Mouse (Mus musculus) layer of hippocampus, adult 2 months (tissue): ENCODE results near the gene Traf3ip1. TPM values are rescaled to one million over a fixed set of nuclear protein-coding genes. Genes with fewer than 3 reads are reported as not detected.

ENCODE experiments used
- DNase-seq, 2 experiments: peaks; one replicate each; pipeline ENCODE4 v3.0.0; 2022; ENCODE audit warnings: low spot score in 2 of 2
- H3K27ac ChIP-seq: fragments of 200-600 bp; 2 replicates; pipeline ENCODE4 v1.8.1; 2022
- H3K4me3 ChIP-seq: fragments of 200-600 bp; 2 replicates; pipeline ENCODE4 v1.8.1; 2022; ENCODE audit warnings: mild to moderate bottlenecking
- CTCF ChIP-seq: fragments of 200-600 bp; conservative IDR thresholded peaks from 2 replicates; pipeline ENCODE4 v1.8.1; 2022; ENCODE audit warnings: antibody characterized with exemption, mild to moderate bottlenecking, moderate library complexity
- total RNA-seq, 2 experiments: library from RNA; stranded (reverse); gene quantifications; 2 replicates each; pipeline ENCODE4 v1.2.3; 2021

The Traf3ip1 gene
- total RNA-seq, 2 experiments from 2014 or later, result 11.0 to 13.6 TPM

DNA sequence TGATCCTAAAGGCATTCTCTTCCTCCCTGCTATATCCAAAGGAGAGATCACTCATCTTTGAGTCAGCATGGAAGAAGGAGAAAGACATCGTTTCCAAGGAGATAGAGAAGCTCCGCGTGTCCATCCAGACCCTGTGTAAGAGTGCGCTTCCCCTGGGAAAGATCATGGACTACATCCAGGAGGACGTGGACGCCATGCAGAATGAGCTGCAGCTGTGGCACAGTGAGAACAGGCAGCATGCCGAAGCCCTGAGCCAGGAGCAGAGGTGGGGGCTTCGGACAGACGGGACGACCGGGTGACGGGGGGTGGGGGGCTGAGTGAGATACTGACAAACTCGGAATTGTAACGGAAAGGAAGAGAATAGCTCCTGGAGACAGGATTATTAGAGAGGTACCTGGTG, 31.4 kb downstream of the Traf3ip1 start:
- Histone ChIP-seq H3K4me3 (no peak overlapping the region), H3K27ac (no peak overlapping the region)
- no peak for DNase-seq
- TF ChIP-seq CTCF, result no peak

DNA sequence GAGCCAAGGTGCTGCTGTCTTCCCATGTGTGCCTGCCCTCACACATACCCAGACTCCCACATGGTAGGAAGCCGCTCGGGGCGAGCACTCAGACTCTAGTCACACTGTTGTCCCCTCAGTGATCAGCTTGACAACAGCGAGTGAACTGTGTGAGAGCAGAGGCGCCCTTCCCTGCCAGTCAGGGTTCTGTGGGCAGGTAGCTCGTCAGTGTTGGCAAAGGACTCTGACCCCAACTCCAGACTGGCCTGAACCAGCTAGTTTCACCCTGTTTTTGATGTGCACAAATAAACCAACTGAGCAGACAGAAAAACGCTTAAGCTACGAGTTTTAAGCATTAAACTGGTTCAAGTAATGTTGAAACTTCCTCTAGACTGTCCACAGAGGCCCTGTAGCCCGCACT, 35.7 kb downstream of the Traf3ip1 start:
- no peak for DNase-seq
- TF ChIP-seq CTCF, result no peak
- Histone ChIP-seq H3K4me3 (no peak overlapping the region), H3K27ac (no peak overlapping the region)

DNA sequence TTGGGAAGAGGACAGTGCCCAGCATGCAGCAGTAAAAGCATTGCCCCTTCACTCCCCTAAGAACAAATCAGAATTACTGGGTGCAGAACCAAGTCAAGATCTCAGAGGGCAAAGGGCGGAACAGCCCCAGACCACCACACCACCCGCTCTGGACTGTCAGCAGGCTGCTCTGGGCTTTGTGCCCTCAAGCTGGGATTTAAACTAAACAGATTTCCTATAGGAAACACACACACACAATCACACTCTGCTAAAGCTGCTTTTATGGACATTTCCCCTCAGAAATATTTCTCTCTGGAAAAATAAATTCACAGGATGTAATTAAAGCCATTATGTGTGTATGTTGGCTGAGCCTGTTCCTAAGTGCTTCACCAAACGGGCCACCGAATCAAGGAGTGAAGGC, 37.8 kb downstream of the Traf3ip1 start:
- no peak overlapping the region for H3K4me3 ChIP-seq
- no peak for TF ChIP-seq CTCF
- no peak overlapping the region for H3K27ac ChIP-seq
- no peak for DNase-seq

DNA sequence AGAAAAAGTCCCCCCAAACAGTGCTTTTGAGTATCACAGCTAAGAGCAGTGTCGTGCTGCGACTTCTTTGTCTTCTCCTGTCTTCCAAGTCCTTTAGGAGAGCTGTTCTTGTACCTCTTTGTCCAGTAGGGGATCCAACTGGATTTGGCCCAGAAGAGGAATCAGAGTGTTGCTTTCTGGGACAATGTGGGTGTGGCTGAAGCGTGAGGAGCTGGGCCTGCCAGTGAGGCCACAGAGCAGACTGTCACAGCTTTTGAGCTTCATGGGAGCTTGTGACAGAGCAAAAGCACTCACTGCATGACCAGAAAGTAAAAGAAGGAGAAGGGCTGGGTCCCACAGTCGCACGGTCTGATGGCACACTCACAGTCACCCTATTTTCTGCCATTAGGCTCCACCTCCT, 38.4 kb downstream of the Traf3ip1 start:
- DNase-seq, result no peak
- H3K4me3 ChIP-seq, result no peak overlapping the region
- no peak overlapping the region for H3K27ac ChIP-seq
- TF ChIP-seq CTCF, result no peak

DNA sequence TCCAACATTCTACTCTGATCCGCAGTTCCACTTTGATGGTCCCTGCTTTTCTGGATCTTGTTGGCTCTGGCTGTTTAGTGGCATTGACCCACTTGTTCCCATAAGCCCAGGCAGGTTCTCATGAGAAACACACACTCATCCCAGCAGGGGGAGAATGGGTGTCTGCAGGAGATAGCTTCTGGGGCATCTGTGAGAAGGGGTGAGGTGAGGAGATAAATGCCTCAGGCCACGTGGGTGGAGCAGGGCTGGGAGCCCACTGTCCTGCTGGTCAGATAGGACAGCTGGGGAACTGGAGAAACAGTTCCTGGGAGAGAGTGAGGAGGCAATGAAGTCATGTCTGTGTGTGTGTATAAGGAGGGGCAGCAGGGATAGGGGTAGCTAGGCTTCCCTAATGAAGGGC, 39.0 kb downstream of the Traf3ip1 start:
- no peak for DNase-seq
- TF ChIP-seq CTCF, result no peak
- H3K27ac ChIP-seq, result no peak overlapping the region
- H3K4me3 ChIP-seq, result no peak overlapping the region

DNA sequence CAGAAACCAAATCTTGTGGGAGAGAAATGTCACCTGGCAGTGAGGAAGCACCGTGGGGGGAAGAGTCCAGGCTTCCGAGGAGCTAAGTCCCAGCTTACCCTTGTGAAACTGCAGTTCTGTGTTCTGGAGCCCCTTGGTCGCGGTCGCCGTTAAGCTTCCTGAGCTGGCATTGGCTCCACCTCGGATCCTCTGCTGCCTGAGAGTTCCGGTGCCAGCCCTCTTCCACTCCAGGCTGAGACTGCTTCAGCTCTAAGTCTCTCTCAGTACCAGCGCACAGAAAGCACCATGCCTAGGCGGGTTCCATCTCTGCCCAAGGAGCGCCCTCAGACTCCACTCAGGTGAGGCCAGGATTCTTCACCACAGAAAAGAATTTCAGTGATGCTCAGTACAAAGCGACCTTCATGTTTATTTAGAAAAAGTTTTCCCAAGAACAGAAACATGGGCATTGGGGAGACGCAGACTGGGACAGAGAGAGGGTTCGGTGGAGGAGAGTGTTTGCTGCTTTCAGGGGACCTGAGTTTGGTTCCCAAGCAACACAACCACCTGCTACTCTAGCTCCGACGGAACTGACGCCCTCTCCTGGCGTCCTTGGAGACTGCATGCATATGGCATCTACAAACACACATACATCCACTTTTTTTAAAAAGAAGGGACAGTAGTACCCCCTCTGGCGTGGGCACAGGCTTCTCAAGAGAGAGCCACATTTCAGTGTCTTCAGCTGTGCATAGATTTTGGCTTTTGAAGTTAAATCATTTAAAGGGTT, 39.7 kb downstream of the Traf3ip1 start:
- TF ChIP-seq CTCF, result peak; percentile 49
- DNase-seq, result no peak
- H3K27ac ChIP-seq, result no peak overlapping the region
- no peak overlapping the region for H3K4me3 ChIP-seq

DNA sequence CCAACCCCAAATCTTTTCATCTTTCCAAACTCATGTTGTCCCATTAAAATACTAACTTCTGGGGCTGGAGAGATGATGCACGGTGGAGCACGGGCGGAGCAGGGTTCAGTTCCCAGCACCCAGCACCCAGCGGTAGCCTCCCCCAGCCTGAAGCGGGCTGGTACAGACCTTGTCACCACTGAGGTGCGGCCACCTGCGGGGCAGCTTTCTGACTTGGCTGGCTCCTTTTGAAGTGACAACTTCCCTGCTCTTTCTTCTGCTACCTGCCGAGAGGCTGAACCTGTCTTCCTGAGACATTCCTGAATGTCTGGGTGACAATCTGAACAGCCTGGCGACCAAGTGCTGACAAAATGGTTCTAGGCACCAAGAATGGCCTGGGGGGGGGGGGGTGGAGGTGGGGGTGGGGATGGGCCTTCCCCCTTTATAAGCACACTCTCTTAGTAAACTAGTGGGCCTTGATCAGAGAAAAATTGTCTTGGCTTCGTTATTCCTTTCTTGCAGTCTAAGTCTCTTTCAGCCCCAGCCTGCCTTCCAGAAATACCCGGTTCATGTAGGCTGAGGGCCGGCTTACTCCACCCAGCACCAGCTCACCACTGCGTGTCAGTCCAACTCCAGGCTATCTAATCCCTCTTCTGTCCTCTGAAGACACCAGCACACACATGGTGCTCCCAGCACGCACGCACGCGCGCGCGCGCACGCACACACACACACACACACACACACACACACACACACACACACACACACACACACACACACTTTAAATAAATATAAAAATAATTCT, 43.5 kb downstream of the Traf3ip1 start:
- Histone ChIP-seq H3K4me3 (no peak overlapping the region), H3K27ac (no peak overlapping the region)
- TF ChIP-seq CTCF, result no peak
- DNase-seq, result no peak

DNA sequence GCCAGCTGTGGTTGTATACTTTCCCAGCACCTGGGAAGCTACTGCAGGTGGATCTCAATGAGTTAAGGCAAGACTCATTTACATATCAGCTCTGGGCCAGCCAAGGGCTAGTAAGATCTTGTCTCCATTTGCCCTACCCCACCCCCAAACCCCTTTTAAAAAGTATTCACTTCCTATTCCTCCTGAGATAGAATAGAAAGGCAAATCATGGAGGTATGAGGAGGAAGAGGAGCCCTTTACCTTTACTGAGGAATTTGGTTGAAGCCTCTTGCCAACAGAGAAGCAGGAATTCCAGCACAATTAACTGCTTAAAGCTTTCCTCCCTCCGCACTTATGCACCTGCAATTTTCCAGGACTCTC, 44.1 kb downstream of the Traf3ip1 start:
- Histone ChIP-seq H3K4me3 (no peak overlapping the region), H3K27ac (no peak overlapping the region)
- TF ChIP-seq CTCF, result no peak
- no peak for DNase-seq

DNA sequence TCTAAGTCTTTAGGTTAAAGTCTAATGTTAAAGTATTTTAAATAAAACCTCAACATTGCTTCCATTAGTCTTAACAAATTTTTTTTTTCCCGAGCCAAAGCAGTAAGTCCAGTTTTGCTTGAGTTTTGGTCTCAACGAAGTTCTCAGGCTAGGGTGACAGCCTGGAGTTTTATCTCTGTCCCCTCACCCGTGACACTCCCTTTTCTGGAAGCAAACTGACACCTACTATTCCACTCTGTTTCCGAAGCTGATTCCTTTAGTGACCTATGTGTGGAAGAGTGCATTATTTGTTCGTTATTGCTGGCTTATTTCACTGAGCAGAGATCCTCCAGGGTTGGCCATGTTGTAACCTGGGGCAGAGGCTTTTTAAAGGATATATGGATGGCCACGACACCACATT, 44.8 kb downstream of the Traf3ip1 start:
- Histone ChIP-seq H3K27ac (no peak overlapping the region), H3K4me3 (no peak overlapping the region)
- DNase-seq, result no peak
- no peak for TF ChIP-seq CTCF

DNA sequence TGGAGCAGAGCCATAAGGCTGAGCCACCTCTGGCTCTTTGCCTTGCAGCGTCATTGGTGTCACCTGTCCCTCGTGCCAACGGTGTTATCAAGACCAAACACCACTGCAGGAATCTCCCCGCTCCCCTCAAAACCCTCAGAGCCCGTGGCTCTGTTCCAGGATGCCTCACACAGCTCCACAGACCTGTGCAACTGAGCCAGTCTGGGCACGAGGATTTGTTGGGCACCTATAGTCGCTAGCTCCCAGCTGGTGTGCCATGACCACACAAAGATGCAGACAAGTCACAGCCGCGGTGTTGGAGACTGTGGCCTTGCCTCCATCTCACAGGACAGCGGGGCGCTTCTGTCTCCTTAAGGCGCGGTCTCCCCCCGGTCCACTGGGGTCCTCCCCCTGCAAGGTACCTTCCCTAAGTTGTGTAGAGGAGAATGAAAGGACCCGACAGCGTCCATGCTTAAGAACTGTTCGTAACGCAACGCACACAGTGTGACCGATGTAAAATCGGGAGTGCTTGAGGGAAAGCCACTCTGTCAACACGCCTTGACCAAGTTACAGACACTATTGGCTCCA, 45.3 kb downstream of the Traf3ip1 start:
- Histone ChIP-seq H3K27ac (peak overlapping the region; percentile 75; the same call in 1 of the 2 replicates), H3K4me3 (peak overlapping the region; percentile 88)
- no peak for DNase-seq
- TF ChIP-seq CTCF, result no peak

DNA sequence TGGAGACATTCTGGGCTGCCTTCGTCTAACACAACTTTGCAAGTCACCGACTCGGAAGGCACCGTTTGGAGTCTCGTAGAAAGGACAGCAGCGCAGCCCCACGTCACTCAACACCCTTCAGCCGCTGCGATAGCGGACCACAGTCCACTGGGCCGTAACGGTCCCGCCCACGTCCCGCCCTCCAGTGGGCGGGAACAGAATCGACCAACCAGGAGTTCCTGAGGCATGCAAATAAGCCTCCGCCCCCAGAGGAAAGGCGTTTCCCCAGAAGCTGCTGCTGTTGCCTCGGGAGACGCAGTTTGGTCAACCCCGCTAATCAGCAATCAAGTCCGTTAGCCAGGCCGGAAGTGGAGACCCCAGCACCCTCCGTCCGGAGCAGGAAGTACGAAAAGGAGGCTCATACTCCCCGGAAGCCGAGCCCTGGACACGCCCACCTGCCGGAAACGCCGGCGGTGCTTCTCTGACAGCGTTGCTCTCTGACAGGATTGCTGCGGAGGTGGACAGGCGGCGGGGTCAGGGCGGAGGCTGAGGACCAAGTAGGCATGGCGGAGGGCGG, 45.9 kb downstream of the Traf3ip1 start, which contains the start of gene Asb1:
TSS of gene Asb1 (plus strand) at position 274 of the 556 bp plus-strand sequence.
- Histone ChIP-seq H3K27ac (peak within 1 kb of the TSS; percentile 75), H3K4me3 (peak within 1 kb of the TSS; percentile 88)
- DNase-seq, result peak; percentile 91 to 96
- peak; percentile 80 for TF ChIP-seq CTCF

DNA sequence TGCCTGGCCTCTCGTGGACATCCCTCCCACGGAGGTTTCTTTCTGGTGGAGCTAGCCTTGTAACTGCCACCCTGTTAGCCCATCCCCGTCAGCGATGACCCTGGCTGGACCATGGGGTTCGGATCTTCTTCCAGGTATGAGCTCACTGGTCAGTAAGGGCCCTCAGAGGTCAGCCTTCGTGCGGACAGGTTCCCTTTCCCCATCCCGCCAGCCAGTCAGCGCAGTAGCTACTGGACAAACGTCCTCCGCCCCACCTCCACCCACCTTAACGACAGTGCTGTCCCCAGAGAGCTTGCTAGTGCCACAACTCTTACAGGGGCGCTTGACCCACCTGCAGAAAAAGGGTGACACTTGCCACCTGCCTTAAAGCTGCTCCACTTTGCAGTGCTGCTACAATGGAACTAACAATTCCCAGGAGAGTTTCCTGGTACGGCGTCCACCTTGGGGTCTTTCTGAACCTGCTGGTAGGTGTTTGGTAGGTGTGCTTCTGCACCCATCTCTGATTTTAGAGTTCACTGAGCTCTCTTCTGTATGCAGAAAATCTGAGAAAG, 46.7 kb downstream of the Traf3ip1 start:
- peak overlapping the region; percentile 56 for H3K27ac ChIP-seq

DNA sequence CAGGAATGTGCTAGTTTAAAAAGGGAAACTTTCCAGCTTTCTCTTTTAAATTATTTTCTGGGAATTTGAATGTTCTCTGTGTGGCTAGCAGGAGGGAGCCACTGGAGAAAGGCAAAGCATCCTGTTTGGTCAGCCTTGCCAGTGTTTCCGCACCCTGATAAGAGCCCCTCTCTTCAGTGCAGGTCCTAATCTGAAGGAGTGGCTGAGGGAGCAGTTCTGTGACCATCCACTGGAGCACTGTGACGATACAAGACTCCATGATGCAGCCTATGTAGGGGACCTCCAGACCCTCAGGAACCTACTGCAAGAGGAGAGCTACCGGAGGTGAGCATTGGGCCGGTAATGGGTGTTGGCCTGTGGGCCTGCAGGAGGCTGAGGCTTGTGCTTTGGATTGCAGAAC, 49.5 kb downstream of the Traf3ip1 start:
- H3K27ac ChIP-seq, result no peak overlapping the region
- TF ChIP-seq CTCF, result no peak
- DNase-seq, result no peak
- no peak overlapping the region for H3K4me3 ChIP-seq

More for the DNA sequence above, 46.7 kb downstream of the Traf3ip1 start:
- DNase-seq, result no peak
- TF ChIP-seq CTCF, result no peak
- peak overlapping the region; percentile 88 for H3K4me3 ChIP-seq
